ENCODE assay signal across 17 mouse cellular contexts in the genomic region with DNA sequence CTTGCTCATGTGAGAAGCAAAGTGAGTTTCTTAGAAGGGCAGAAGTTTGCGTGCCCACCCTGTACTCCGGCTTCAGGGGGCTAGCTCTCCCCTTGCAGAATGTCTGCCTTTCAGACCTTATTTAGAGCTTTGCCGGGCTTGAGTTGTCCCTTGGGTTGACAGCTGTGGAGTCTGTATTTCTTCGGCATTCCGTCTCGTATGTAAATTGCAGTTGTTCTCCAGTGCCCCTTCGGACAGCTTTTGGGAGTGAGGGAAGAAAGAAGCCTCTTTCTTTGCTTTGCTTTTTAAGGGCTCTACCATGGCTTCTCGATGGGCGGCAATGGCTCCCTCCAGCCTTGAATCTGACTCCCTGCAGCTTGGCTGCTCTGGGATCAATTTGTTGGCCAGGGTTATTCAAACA.
A peak's percentile ranks its signal among the peaks of the same experiment; 100 is the strongest.
DNase-seq lines count a peak whose midpoint lies in the region; ATAC-seq lines count a peak whose summit lies in the region.
"Had no signal": no experiment of that assay in that cellular context is flagged by ENCODE, and none has a peak within 500 bp of the region (broad histone marks: within the 10 kb centered on the region; RNA-seq: fewer than 3 reads in every experiment).

No protein-coding gene starts in this region.

- H3K27me3 ChIP-seq in heart, embryonic 15.5 days, result no peaks in the 10 kb centered on the region
- no peaks in the 10 kb centered on the region for H3K27me3 ChIP-seq in heart, embryonic 10.5 days (ENCODE audit: insufficient read depth, poor library complexity, severe bottlenecking)
- no peaks in the 10 kb centered on the region for H3K27me3 ChIP-seq in midbrain, embryonic 14.5 days (ENCODE audit: control insufficient read depth, insufficient read depth, low read length)
- H3K27me3 ChIP-seq in midbrain, embryonic 10.5 days (ENCODE audit: low read depth, poor library complexity, severe bottlenecking), result no peaks in the 10 kb centered on the region
- no peaks in the 10 kb centered on the region for H3K27me3 ChIP-seq in hindbrain, embryonic 12.5 days
- no peaks in the 10 kb centered on the region for H3K27me3 ChIP-seq in neural tube, embryonic 13.5 days
- H3K27me3 ChIP-seq: intestine, embryonic 15.5 days; megakaryocyte, embryonic 14.5 days had no signal

- peaks cover 20% of the 10 kb centered on the region for H3K4me1 ChIP-seq in heart, embryonic 15.5 days (replicated peaks)
- peaks cover 26% of the 10 kb centered on the region for H3K4me1 ChIP-seq in heart, embryonic 10.5 days
- H3K4me1 ChIP-seq in midbrain, embryonic 14.5 days (ENCODE audit: control insufficient read depth, insufficient read depth, low read length), result no peaks in the 10 kb centered on the region; the same call in none of the 2 replicates
- peaks cover 29% of the 10 kb centered on the region for H3K4me1 ChIP-seq in midbrain, embryonic 10.5 days
- peaks cover 22% of the 10 kb centered on the region; the same call in 1 of the 2 replicates for H3K4me1 ChIP-seq in hindbrain, embryonic 12.5 days
- H3K4me1 ChIP-seq in neural tube, embryonic 13.5 days (replicated peaks), result peaks cover 31% of the 10 kb centered on the region
- H3K4me1 ChIP-seq: intestine, embryonic 15.5 days; megakaryocyte, embryonic 14.5 days had no signal

- 61% methylated on average over 9 of the region's 9 CpGs for WGBS in heart, embryonic 15.5 days
- WGBS in heart, embryonic 10.5 days, result 72% methylated on average over 9 of the region's 9 CpGs
- WGBS in midbrain, embryonic 14.5 days, result 22% methylated on average over 9 of the region's 9 CpGs
- 60% methylated on average over 9 of the region's 9 CpGs for WGBS in midbrain, embryonic 10.5 days
- 39% methylated on average over 9 of the region's 9 CpGs for WGBS in hindbrain, embryonic 12.5 days
- WGBS in neural tube, embryonic 13.5 days, result 31% methylated on average over 9 of the region's 9 CpGs

- no peak overlapping the region for H3K9ac ChIP-seq in heart, embryonic 15.5 days
- no peak overlapping the region for H3K9ac ChIP-seq in midbrain, embryonic 14.5 days (replicated peaks; ENCODE audit: low read length)
- no peak overlapping the region for H3K9ac ChIP-seq in hindbrain, embryonic 12.5 days
- H3K9ac ChIP-seq in neural tube, embryonic 13.5 days, result no peak overlapping the region
- H3K9ac ChIP-seq: intestine, embryonic 15.5 days; liver, postnatal 0 days had no signal

- no peaks in the 10 kb centered on the region for H3K9me3 ChIP-seq in heart, embryonic 15.5 days (replicated peaks)
- H3K9me3 ChIP-seq in heart, embryonic 10.5 days, result no peaks in the 10 kb centered on the region
- H3K9me3 ChIP-seq in midbrain, embryonic 14.5 days (ENCODE audit: control insufficient read depth, low read length), result no peaks in the 10 kb centered on the region
- H3K9me3 ChIP-seq in midbrain, embryonic 10.5 days (replicated peaks), result no peaks in the 10 kb centered on the region
- H3K9me3 ChIP-seq in hindbrain, embryonic 12.5 days (replicated peaks), result no peaks in the 10 kb centered on the region
- no peaks in the 10 kb centered on the region for H3K9me3 ChIP-seq in neural tube, embryonic 13.5 days
- H3K9me3 ChIP-seq: intestine, embryonic 15.5 days had no signal

- ATAC-seq in heart, embryonic 15.5 days (replicated peaks; ENCODE audit: insufficient number of reproducible peaks, insufficient read depth, low FRiP score, low read depth), result no peak
- no peak for ATAC-seq in midbrain, embryonic 14.5 days (ENCODE audit: low FRiP score, low TSS enrichment)
- ATAC-seq in hindbrain, embryonic 12.5 days (ENCODE audit: low FRiP score), result no peak
- ATAC-seq in neural tube, embryonic 13.5 days (ENCODE audit: low read depth), result no peak
- ATAC-seq: intestine, embryonic 15.5 days; liver, postnatal 0 days had no signal

- DNase-seq in heart, embryonic 10.5 days (ENCODE audit: low spot score), result no peak
- peak; percentile 28 for DNase-seq in midbrain, embryonic 14.5 days
- no peak for DNase-seq in midbrain, embryonic 10.5 days (ENCODE audit: low spot score)
- DNase-seq in frontal cortex, postnatal 10 days (ENCODE audit: low spot score in 2 of 2), result no peak
- DNase-seq in right cerebral cortex, postnatal 4 days, result no peak
- DNase-seq: adrenal gland, postnatal 10 days; cerebellum, postnatal 36 days; heart, postnatal 14 days; kidney, postnatal 14 days; left cerebral cortex, postnatal 4 days; liver, postnatal 0 days had no signal

- no peaks in the 10 kb centered on the region for H3K36me3 ChIP-seq in heart, embryonic 15.5 days
- H3K36me3 ChIP-seq in heart, embryonic 10.5 days, result no peaks in the 10 kb centered on the region
- no peaks in the 10 kb centered on the region for H3K36me3 ChIP-seq in midbrain, embryonic 14.5 days (ENCODE audit: control insufficient read depth, insufficient read depth, low read length)
- no peaks in the 10 kb centered on the region for H3K36me3 ChIP-seq in midbrain, embryonic 10.5 days
- H3K36me3 ChIP-seq in hindbrain, embryonic 12.5 days, result no peaks in the 10 kb centered on the region
- H3K36me3 ChIP-seq in neural tube, embryonic 13.5 days, result no peaks in the 10 kb centered on the region
- H3K36me3 ChIP-seq: G1E; intestine, embryonic 15.5 days had no signal

- H3K4me3 ChIP-seq in heart, embryonic 15.5 days, result no peak overlapping the region
- H3K4me3 ChIP-seq in heart, embryonic 10.5 days, result no peak overlapping the region
- H3K4me3 ChIP-seq in midbrain, embryonic 14.5 days (replicated peaks; ENCODE audit: low read depth, low read length), result no peak overlapping the region
- no peak overlapping the region for H3K4me3 ChIP-seq in midbrain, embryonic 10.5 days
- no peak overlapping the region for H3K4me3 ChIP-seq in hindbrain, embryonic 12.5 days
- H3K4me3 ChIP-seq in neural tube, embryonic 13.5 days, result no peak overlapping the region
- H3K4me3 ChIP-seq: intestine, embryonic 15.5 days; megakaryocyte, embryonic 14.5 days had no signal

- peak overlapping the region; percentile 17; the same call in 1 of the 2 replicates for H3K27ac ChIP-seq in heart, embryonic 15.5 days
- no peak overlapping the region for H3K27ac ChIP-seq in heart, embryonic 10.5 days
- no peak overlapping the region for H3K27ac ChIP-seq in midbrain, embryonic 14.5 days (replicated peaks; ENCODE audit: low read depth, low read length)
- no peak overlapping the region for H3K27ac ChIP-seq in midbrain, embryonic 10.5 days (replicated peaks)
- H3K27ac ChIP-seq in hindbrain, embryonic 12.5 days, result no peak overlapping the region
- no peak overlapping the region for H3K27ac ChIP-seq in neural tube, embryonic 13.5 days (replicated peaks)
- H3K27ac ChIP-seq: intestine, embryonic 15.5 days had no signal

- H3K4me2 ChIP-seq in heart, embryonic 15.5 days, result no peak overlapping the region
- no peak overlapping the region for H3K4me2 ChIP-seq in midbrain, embryonic 14.5 days (ENCODE audit: low read length)
- H3K4me2 ChIP-seq in hindbrain, embryonic 12.5 days (replicated peaks), result peak overlapping the region; percentile 11; the same call in 1 of the 2 replicates
- H3K4me2 ChIP-seq in neural tube, embryonic 13.5 days, result peak overlapping the region; percentile 24; the same call in 1 of the 2 replicates
- H3K4me2 ChIP-seq: intestine, embryonic 15.5 days had no signal

Comparison
In these comparisons a context has a peak if more than half of its experiments do, and no peak if none do; other contexts are left out.
1. H3K4me2 ChIP-seq: peak in hindbrain, embryonic 12.5 days (single experiment) and neural tube, embryonic 13.5 days (single experiment); none in heart, embryonic 15.5 days (single experiment) and midbrain, embryonic 14.5 days (single experiment).